Mouse (Mus musculus) liver, postnatal 0 days (tissue): Measurements from ENCODE around the gene Dnajc7. TPM values are rescaled to one million over a fixed set of nuclear protein-coding genes. Genes with fewer than 3 reads are reported as not detected.
"Not testable (repeated sequence)": the region's sequence is repeated elsewhere in the genome, so short reads cannot be mapped to it uniquely, and the experiment has no call there.

ENCODE experiments used
- ATAC-seq: fragments of 200-750 bp; cut with Nextera tagmentation; 2 replicates; pipeline ENCODE4 v1.8.0; 2017; ENCODE audit warnings: mild to moderate bottlenecking, moderate library complexity
- DNase-seq: peaks from one replicate; pipeline ENCODE4 v3.0.0-alpha.2; 2016
- H3K27ac ChIP-seq: fragments of 300-500 bp; sonication (generic); 2 replicates; pipeline ENCODE4 v1.5.1; 2014; ENCODE audit warnings: antibody characterized with exemption, moderate library complexity, mild to moderate bottlenecking, low read depth
- H3K27me3 ChIP-seq: fragments of 300-500 bp; sonication (generic); 2 replicates; pipeline ENCODE4 v1.6.1; 2014; ENCODE audit warnings: low read length, control low read depth, mixed read lengths; ENCODE audit not compliant: insufficient read depth
- H3K36me3 ChIP-seq: fragments of 300-500 bp; sonication (generic); replicated peaks from 2 replicates; pipeline ENCODE4 v1.6.1; 2014; ENCODE audit warnings: mild to moderate bottlenecking, control low read depth, low read length, moderate library complexity, mixed read lengths; ENCODE audit not compliant: insufficient read depth
- H3K4me1 ChIP-seq: fragments of 300-500 bp; sonication (generic); 2 replicates; pipeline ENCODE4 v1.6.1; 2014; ENCODE audit warnings: antibody characterized with exemption, mild to moderate bottlenecking, control low read depth; ENCODE audit not compliant: insufficient read depth
- H3K4me2 ChIP-seq: fragments of 300-500 bp; sonication (generic); 2 replicates; pipeline ENCODE4 v1.6.1; 2014; ENCODE audit warnings: low read depth, mild to moderate bottlenecking, low read length, moderate library complexity, mixed read lengths
- H3K4me3 ChIP-seq: fragments of 300-500 bp; sonication (generic); 2 replicates; pipeline ENCODE4 v1.5.1; 2014; ENCODE audit warnings: low read depth, low read length
- H3K9ac ChIP-seq: fragments of 300-500 bp; sonication (generic); replicated peaks from 2 replicates; pipeline ENCODE4 v1.6.1; 2014; ENCODE audit warnings: mild to moderate bottlenecking, moderate library complexity
- H3K9me3 ChIP-seq: fragments of 300-500 bp; sonication (generic); 2 replicates; pipeline ENCODE4 v1.6.1; 2016; ENCODE audit warnings: mild to moderate bottlenecking, control low read depth, low read length, mixed read lengths
- CTCF ChIP-seq: sonication (generic); IDR thresholded peaks from 2 replicates; pipeline ENCODE4 v1.5.1; 2016; ENCODE audit warnings: antibody characterized with exemption, low read depth
- EP300 ChIP-seq: IDR thresholded peaks from 2 replicates; pipeline ENCODE4 v1.6.1; 2016; ENCODE audit warnings: antibody characterized with exemption, low read depth, mild to moderate bottlenecking
- WGBS: fragments of 180-500 bp; shearing (Covaris S2); extraction: QIAGEN DNeasy Blood & Tissue Kit; methylation state at CpG from one replicate; pipeline ENCODE4 v1.1.7; 2014; ENCODE audit not compliant: insufficient replicate concordance; 5-methylcytosine and 5-hydroxymethylcytosine counted together
- polyA plus RNA-seq: library from polyadenylated mRNA; unstranded; fragments of >200 nt; fragmentation: Nextera tagmentation; extraction: Ambion mirVana; gene quantifications from 2 replicates; pipeline ENCODE4 v1.2.1, GENCODE M21; 2015

Gene Dnajc7
- polyA plus RNA-seq, 1 experiment from 2014 or later, result 49.1 TPM

DNA sequence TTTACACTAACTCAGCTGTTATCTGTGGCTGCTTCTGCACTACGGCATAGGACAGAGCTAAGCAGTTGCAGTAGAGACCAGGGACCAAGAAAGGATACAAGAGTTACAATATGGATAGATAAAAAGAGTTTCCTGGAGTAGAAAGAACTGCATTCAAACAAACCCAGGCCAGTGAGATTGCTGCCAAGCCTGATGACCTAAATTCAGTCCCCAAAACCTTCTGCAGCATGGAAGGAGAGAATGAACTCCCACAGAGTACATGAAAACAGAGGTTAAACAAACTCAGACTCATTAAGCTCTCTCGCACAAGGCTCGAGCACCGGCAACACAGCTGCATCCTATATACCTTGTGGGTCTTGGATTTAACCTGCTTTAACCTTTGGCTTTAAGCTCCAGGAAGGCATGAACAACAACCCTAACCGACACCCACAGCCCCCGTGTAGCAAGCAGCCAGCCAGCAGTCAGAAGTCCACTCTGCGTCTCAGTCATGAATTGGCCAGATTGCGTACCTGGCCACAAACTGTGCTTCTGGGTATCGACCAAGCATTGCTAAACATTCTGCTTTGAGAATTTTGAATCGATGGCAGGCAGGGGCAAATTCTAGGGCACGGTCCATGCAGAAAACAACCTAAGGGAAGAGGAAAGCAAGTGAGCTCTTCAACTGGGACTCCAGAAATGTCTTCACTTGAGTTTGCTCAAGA lies 27.5 kb downstream of the Dnajc7 start:
- Histone ChIP-seq H3K4me3 (no peak overlapping the region), H3K9me3 (no peaks in the 10 kb centered on the region), H3K4me2 (no peak overlapping the region), H3K36me3 (peaks cover 96% of the 10 kb centered on the region), H3K4me1 (no peaks in the 10 kb centered on the region), H3K27ac (no peak overlapping the region), H3K27me3 (no peaks in the 10 kb centered on the region), H3K9ac (no peak overlapping the region)
- 91% methylated on average over 11 of the region's 11 CpGs for WGBS
- no peak for DNase-seq
- no peak for ATAC-seq
- TF ChIP-seq CTCF (no peak), EP300 (no peak)

DNA sequence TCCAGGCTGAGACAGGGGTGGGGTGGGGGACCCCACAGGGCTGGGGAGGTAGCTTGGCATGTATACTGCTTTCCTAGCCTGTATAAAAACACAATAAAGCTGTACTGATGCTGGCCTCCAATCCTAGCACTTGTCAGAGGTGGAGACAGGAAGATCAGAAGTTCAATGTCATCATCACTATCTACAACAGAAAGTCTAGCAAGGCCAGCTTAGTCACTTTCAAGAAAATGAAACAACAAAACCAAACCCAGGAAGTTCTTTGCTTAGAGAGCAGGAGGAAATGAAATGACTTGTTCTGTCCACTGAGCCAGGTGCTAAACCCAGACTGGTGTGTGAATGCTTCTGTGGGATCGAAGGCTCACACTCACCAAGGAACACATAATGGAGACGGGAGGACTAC lies 31.5 kb downstream of the Dnajc7 start:
- ATAC-seq (peak; percentile 54; the same call in 1 of the 2 replicates), DNase-seq (no peak)
- TF ChIP-seq EP300, result no peak
- no peak for TF ChIP-seq CTCF
- no peaks in the 10 kb centered on the region for H3K9me3 ChIP-seq
- no peak overlapping the region for H3K4me2 ChIP-seq
- H3K4me3 ChIP-seq, result no peak overlapping the region
- H3K4me1 ChIP-seq, result no peaks in the 10 kb centered on the region
- no peak overlapping the region for H3K27ac ChIP-seq
- H3K27me3 ChIP-seq, result no peaks in the 10 kb centered on the region
- peaks cover 94% of the 10 kb centered on the region for H3K36me3 ChIP-seq
- 86% methylated on average over 2 of the region's 2 CpGs for WGBS
- H3K9ac ChIP-seq, result no peak overlapping the region

DNA sequence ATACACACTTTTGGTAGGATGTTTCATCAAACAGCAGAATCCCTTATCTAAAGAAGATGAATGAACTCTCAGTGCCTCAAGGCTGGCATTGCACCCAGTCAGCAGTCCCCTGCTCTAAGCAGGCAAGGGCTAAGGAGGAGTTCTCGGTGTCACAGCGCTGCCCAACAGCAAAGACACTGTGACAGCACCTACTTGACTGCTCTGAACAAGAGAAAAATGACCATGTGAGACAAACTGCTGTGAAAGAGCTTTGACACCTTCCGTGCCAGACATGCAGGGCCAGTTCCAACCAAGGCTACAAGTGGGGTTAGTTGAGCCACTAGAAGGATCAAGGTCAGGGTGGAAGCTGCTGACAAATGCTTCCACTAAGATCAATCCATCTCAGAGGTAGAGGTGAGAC lies 34.8 kb downstream of the Dnajc7 start:
- H3K36me3 ChIP-seq, result peaks cover 86% of the 10 kb centered on the region
- ATAC-seq, result no peak
- no peak overlapping the region for H3K4me3 ChIP-seq
- TF ChIP-seq CTCF (no peak), EP300 (no peak)
- H3K9me3 ChIP-seq, result no peaks in the 10 kb centered on the region
- no peaks in the 10 kb centered on the region for H3K4me1 ChIP-seq
- WGBS, result 87% methylated on average over 3 of the region's 3 CpGs
- no peaks in the 10 kb centered on the region for H3K27me3 ChIP-seq
- DNase-seq, result no peak
- H3K4me2 ChIP-seq, result no peak overlapping the region
- peak overlapping the region; percentile 36; the same call in 1 of the 2 replicates for H3K27ac ChIP-seq
- no peak overlapping the region for H3K9ac ChIP-seq

DNA sequence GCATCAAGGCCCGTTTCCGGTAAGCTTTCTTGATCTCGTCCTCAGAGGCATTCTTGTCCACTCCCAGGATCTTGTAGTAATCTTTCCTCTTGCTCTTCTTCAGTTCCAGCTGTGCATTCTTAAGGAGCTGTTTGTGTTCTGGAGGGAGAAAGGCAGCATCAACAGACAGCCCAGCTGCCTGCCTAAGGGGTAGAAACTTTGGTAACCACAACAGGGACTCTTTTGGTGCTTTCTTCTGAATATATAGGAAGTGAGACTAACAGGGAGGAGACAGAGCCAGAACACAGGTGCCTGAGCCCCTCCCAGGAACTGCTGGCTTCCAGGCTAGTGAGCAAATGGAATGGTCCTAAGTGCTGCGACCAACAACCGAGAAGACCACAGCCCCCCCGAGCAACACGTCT lies 35.4 kb downstream of the Dnajc7 start:
- Histone ChIP-seq H3K4me2 (no peak overlapping the region), H3K4me3 (0 out of 2 replicates have a peak overlapping the region, but pooled peaks have one; percentile 4), H3K4me1 (no peaks in the 10 kb centered on the region), H3K9me3 (no peaks in the 10 kb centered on the region), H3K27me3 (no peaks in the 10 kb centered on the region), H3K36me3 (peaks cover 83% of the 10 kb centered on the region), H3K27ac (peak overlapping the region; percentile 67), H3K9ac (no peak overlapping the region)
- 78% methylated on average over 7 of the region's 7 CpGs for WGBS
- ATAC-seq (peak; percentile 12; the same call in 1 of the 2 replicates), DNase-seq (no peak)
- TF ChIP-seq CTCF (no peak), EP300 (no peak)

DNA sequence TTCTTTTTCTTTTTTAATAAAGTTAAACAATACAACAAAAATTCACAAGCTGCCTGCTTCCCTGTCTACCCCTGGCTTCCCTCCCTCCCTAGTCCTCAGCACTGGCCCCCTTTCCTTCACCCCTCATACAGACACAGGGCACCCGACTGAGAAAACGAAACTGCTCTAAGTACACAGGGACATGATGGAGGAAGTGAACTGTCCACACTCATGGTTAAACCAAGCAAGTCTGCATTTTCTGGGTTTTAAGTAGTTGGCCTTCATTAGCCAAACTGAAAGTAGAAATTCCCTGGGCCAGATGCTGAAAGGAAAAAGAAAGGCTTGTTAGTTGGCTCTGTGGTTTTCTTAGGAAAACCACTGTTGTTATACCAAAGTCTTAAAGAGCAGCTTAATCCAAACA lies 37.1 kb downstream of the Dnajc7 start:
- H3K9ac ChIP-seq, result no peak overlapping the region
- H3K4me1 ChIP-seq, result no peaks in the 10 kb centered on the region
- no peaks in the 10 kb centered on the region for H3K27me3 ChIP-seq
- 0 out of 2 replicates have a peak overlapping the region, but pooled peaks have one; percentile 0 for H3K27ac ChIP-seq
- WGBS, result 61% methylated on average over 2 of the region's 2 CpGs
- H3K4me2 ChIP-seq, result peak overlapping the region; percentile 0; the same call in 1 of the 2 replicates
- no peaks in the 10 kb centered on the region for H3K9me3 ChIP-seq
- no peak for DNase-seq
- no peak for ATAC-seq
- no peak overlapping the region for H3K4me3 ChIP-seq
- TF ChIP-seq CTCF, result no peak
- peaks cover 72% of the 10 kb centered on the region for H3K36me3 ChIP-seq

DNA sequence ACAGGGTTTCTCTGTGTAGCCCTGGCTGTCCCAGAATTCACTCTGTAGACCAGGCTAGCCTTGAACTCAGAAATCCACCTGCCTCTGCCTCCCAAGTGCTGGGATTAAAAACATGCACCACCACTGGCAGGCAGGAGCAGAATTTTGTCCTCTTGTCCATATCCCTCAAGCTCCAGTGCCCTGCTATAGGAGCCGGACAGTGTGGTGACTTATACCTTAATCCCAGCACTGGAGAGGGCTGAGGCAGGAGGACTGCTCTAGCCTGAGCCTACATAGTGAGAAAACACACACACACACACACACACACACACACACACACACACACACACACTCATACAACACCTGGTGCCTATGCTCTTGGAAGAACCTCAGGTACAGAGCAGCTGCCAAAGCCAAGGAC lies 37.6 kb downstream of the Dnajc7 start:
- not testable (repeated sequence) for H3K9ac ChIP-seq, H3K4me3 ChIP-seq, H3K9me3 ChIP-seq, ATAC-seq, H3K27me3 ChIP-seq, H3K4me1 ChIP-seq, DNase-seq, H3K4me2 ChIP-seq
- peaks cover 68% of the 10 kb centered on the region for H3K36me3 ChIP-seq
- H3K27ac ChIP-seq, result 0 out of 2 replicates have a peak overlapping the region, but pooled peaks have one; percentile 0
- 93% methylated on average over 1 of the region's 1 CpGs for WGBS
